Mouse (Mus musculus): ENCODE data around the gene Gm42878.

Gene Gm42878

GRCm38 (mm10) chr5:121544910-121545792 lies at the start of gene Gm42878, which contains the start of gene Adam1a:
Gene Gm42878, minus strand, starts transcription at chr5:121545482.
Gene Adam1a, minus strand, starts transcription at chr5:121545482.
- peak; percentile 66 for DNase-seq (ENCODE audit: low read depth)

DNA sequence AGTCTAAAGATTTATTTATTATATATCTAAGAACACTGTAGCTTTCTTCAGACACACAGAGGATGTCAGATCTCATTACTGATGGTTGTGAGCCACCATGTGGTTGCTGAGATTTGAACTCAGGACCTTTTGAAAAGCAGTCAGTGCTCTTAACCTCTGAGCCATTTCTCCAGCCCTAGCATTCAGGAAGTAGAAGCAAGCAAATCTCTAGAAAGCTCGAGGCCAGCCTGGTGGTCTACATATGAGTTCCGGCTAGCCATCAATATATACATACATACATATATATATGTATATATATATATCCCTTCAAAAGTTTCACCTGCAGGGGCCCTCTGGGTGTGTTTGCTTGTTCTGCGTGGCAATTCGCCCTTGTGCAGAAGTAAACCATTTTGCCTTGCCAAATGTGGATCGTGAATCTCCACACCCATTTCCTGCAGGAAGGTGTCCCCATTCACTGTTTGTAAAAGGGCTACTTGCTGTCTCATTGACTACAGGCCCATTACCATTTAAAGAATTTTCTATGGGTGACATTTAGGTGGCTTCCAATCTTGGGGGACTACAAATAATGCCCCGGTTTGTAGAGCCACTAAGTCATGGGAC lies 49.5 kb upstream of the Gm42878 start:
- no peak for DNase-seq (ENCODE audit: low read depth)

DNA sequence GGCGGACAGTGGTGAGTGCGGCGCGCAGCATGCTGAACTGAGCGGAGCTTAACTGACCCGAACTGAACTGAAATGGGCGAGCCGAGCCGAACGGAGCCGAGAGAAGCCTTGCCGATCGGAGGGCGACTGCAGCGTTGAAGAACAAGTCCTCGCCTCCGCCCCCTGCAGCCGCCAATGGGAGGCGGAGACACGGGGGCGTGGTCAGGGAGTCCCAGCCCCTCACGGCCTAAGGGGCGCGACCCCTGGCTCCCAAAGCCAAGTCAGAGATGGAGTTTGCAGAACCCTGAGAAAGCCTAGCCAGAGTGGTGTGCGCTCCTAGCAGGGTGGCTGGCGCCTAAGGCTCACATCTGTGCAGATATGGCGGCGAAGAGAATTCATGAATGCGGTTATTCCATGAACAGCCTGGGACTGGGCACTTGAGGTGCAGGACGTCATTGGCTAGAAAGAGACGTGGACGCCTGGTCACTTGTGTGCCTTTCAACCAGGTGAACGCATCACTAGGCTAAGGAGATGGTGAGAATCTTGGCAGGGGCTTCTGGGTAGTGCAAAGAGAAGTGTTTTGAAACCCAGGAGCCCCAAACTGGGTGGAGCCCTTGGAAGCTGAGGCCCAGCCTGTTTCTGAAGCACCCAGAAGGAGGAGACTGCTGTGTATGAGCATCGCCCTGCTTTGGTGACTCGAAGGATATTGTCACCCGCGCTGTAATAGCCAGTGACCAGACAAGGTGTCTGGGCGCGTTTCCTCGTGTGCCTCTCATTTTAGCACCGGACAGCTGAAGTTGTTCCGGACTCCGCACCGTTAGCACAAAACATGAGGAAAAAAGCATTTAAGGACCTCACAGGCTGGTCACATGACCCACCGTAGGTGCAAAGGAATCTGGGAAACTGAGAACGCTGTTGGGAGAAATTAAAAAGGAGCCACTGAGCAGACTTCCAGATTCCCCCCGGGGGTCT lies 48.4 kb upstream of the Gm42878 start, which contains the start of gene Aldh2:
Gene Aldh2, minus strand, starts transcription at position 374 of the 951 bp plus-strand sequence.
- DNase-seq (ENCODE audit: low read depth), result peak; percentile 83

GRCm38 (mm10) chr5:121592816-121593407 lies 47.6 kb upstream of the Gm42878 start:
- no peak for DNase-seq (ENCODE audit: low read depth)

GRCm38 (mm10) chr5:121592064-121592815 lies 47.0 kb upstream of the Gm42878 start:
- no peak for DNase-seq (ENCODE audit: low read depth)

DNA sequence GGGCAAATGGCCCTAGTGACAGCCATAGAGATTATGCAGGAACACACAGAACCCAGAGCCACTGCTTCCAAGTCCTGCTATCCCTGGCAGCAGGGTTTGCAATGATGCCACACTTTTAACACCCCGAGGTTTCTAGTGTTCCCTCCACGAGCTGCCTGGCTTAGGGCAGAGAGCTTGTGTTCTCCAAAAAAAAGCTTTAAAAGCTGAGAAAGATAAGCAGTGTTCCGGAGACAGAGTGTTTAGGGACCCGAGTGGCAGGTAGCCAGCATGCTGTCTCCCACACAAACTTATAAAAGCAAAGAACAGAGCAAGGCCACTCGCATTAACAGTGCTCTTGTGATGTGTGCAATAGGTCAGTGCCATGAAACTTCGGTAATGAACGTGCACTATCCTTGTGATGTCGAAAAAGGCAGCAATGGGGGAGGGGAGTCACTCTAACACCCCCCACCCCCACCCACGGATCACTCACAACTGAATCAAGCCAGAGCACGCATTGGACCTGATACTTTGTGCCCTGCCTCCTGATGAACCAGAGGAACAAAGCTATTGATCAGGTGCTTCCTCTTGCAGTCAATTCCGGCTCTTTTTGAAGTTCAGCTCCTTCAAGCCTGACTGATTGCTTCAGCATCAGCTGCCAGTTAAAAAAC lies 46.3 kb upstream of the Gm42878 start:
- DNase-seq (ENCODE audit: low read depth), result no peak

GRCm38 (mm10) chr5:121589928-121590327 lies 44.6 kb upstream of the Gm42878 start:
- DNase-seq (ENCODE audit: low read depth), result no peak

DNA sequence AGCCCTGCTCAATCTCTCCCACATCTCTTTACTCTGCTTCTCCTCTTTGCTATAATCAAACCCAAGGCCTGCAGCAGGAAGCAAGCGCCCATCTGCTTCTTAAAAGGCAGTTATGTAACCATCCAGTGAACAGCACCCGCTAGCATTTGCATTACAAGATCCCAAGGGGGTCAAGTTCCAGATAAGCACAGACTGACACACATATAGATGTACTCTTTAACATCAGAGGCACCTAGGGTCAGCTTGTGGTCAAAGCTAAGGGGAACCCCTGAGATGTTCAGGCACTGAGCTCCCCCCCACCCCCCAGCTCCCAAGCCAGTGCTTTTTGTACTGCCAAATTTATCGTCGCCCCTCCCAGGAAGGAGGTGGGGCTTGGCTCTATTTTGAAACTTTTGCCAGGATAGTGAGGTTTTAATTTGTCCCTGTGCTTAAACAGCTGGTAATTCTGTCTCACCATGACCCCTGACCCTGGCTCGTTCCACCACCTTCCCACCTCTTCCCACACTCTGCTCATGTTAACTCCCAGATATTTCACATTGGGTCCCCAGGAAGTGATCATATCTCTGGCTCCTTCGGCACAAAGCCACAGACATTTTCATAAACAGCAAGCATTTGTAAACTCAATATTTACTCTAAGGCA lies 41.2 kb upstream of the Gm42878 start:
- peak; percentile 41 for DNase-seq (ENCODE audit: low read depth)

GRCm38 (mm10) chr5:121585699-121586098 lies 40.4 kb upstream of the Gm42878 start:
- no peak for DNase-seq (ENCODE audit: low read depth)

DNA sequence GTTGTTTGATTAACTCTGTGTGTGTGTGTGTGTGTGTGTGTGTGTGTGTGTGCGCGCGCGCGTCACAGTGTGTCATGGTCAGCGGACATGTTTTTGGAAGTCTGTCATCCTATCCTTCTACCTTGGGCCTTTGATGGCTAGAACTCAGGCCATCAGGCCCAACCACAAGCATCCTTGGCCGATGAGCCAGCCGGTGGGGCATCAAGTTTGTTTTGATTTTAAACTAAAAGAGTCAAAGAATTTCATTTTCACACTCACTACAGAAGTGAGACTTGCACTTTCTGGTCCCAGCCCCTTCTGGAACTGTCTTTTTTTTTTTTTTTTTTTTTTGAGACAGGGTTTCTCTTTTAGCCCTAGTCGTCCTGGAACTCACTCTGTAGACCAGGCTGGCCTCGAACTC lies 39.7 kb upstream of the Gm42878 start:
- DNase-seq (ENCODE audit: low read depth), result no peak

DNA sequence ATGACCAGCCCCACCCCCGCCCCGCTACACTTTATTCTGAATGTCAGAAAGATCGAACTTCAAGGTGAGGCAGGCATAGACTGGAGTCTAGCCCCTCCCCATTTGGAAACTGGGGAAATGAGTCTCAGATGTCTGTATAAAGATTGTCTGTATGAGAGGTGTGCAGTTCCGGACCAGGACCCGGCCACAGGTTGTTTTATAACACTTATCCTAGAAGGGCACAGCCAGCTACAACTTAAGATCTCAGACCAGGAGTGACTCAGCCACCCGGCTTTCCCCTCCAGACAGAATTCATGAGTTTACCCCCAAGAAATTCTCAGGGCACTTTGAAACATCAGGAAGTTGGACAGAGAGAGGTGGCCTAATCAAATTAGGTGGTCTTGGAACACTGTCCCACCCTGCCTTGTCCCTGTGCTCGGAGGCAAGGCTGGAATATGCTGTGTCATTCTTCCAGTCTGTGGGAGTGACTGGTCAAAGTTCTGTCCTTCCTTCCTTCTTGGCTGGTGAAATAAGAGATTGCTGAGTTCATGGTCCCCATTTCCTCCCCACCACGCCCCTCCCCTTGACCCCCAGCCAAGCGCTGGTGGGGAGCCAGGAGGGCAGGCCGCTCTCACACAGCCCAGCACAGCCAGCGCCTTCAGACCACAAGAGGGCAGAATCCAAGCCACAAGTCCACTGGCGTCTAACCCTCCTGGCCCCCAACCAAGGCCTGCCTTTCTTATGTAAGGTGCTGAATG lies 38.7 kb upstream of the Gm42878 start:
- no peak for DNase-seq (ENCODE audit: low read depth)

- DNase-seq (ENCODE audit: low read depth), result no peak
These were observed 36.7 kb upstream of the Gm42878 start for GRCm38 (mm10) chr5:121581945-121582344.

DNA sequence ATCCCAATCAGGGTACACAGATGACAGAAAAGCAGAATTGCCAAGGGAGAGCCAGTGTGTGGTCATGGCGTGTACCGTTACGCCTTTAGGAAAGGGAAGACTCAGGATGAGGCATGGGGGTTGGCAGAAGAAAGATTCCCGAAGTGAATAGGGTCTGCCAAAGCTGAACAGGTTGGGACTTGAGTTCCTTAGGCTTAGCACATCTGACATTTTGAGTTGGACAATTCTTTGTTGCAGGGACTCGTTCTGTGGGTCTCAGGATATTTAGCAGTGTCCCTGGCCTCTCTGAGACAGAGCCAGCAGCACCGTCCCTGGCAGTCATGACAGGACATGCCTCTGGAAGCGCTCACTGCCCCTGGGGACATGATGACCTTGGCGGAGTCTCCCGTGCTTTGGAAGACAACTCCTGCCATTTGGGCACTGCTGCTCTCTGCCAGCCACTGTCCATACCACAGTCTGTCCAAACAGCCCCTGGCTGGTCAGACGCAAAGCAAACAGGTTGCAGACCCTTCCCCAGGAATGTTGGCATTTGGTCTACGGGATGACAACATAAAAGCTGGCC lies 31.7 kb upstream of the Gm42878 start:
- DNase-seq (ENCODE audit: low read depth), result no peak

DNA sequence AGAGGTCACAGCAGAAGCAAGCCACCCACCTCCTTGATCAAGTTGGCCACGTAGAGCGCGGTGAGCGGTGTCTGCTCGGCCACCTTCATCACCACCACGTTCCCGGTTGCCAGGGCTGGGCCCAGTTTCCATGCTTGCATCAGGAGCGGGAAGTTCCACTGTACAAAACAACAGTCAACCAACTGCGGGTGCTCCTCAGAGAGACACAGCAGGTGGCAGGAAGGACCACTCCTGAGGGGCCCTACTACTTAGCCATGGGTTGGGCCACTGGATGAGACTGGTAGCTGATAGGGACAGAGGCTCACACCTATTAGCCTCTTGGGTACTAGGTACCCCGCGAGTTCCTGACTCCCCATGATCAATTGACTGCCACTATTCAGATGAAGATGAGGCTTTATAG lies 30.6 kb upstream of the Gm42878 start:
- no peak for DNase-seq (ENCODE audit: low read depth)

DNA sequence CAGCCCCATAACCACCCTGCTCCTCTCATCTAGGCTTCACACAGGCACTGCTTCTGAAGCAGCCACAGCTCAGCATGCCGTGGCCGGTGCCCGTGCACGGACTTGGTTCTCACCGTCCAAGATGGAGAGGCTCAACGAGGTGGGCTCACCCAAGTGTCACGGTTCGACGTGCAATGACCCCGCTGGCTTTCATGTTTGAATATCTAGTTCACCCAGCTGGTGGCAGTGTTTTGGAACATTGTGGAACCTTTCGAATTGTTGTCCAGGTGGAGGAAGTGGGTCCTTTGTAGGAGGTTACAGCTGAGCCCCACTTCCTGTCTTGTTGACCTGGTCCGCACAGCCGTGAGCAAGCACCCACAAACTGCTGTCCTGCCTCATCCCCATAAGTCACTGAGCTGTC lies 28.9 kb upstream of the Gm42878 start:
- no peak for DNase-seq (ENCODE audit: low read depth)

GRCm38 (mm10) chr5:121570787-121571186 lies 25.5 kb upstream of the Gm42878 start:
- DNase-seq (ENCODE audit: low read depth), result no peak

DNA sequence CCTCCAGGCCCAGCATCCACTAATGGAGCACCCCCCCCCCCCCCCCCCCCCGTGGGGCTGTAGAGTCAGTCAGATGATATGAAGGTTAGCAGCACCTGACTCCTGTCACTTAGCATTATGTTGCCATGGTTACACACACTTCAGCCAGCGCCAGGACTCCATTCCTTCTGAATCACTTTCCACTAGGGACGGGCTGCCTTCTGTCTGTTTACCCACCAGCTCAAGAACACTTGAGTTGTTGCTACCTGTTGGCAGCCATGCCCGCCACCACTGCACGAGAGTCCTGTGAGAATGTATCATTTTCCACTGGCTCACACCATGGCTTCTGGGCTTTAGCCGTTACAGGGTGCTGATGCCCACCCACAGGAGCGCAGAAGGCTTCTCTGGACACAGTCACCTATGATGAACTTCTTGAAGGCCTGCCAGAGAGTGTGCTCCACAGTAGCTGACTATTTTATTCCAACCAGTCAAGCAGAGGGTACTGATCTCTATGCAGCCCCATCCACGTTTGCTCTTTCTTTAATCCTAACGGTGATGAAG lies 24.7 kb upstream of the Gm42878 start:
- DNase-seq (ENCODE audit: low read depth), result no peak

DNA sequence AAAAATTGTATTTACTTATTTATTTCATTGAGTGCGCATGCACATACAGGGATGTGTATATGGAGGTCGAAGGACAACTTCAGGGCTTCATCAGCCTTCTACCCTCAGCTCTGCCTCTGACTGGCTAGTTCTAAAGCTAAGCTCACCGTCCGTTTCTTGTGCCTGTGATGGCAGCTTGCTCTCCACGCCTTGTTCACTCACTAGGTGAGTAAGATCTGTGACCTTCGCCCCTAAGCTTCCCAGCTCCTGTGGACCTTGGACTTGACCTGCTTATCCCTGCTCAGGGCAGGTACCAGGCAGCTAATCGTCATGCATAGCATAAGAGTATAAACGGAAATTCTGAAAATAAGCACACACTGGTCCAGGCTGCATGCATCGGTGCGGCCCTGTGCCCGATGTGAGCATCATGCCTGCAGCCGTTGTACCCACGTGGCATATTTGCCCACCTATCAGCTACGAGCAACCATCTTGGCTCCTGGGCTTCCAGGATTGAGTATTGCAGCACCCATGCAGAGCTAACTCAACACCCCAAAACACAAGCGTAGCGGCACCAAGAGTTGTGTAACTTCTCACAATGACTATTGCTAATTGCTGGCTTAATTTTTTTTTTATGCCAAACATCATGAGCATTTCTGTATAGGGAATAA lies 20.9 kb upstream of the Gm42878 start:
- no peak for DNase-seq (ENCODE audit: low read depth)

All from induced T-regulatory cell, adult 2 months (primary cell).